Mouse (Mus musculus) mature B cell (primary cell): ENCODE data around the gene Taar7f.
"Not testable (repeated sequence)": the region's sequence is repeated elsewhere in the genome, so short reads cannot be mapped to it uniquely, and the experiment has no call there.

Source experiments
- in situ Hi-C: fragments of 300-500 bp; cut with MboI; formaldehyde crosslinking; loops from 2 replicates; pipeline ENCODE4 v1.14.3; 2019

Taar7f gene

DNA sequence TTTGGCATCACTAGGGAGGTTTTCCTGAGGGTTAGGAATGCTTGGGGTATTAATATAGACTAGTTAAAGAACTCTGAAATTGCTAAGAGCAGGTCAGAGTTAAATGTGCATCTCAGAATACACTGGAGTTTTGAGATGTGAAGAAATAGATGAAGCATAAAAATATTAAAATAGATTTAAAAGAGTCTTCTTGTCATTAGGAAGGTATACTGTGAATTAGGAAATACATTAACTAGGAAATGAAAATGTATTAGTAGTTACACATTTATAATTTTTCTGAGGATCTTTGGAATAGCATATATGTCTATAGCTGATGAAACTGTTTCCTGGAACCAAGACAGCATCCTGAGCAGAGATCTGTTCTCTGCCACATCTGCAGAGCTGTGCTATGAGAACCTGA lies at the start of gene Taar7f:
Gene Taar7f, plus strand, starts transcription at position 301 of the 400 bp plus-strand sequence.
- in situ Hi-C loops: no loop called here

DNA sequence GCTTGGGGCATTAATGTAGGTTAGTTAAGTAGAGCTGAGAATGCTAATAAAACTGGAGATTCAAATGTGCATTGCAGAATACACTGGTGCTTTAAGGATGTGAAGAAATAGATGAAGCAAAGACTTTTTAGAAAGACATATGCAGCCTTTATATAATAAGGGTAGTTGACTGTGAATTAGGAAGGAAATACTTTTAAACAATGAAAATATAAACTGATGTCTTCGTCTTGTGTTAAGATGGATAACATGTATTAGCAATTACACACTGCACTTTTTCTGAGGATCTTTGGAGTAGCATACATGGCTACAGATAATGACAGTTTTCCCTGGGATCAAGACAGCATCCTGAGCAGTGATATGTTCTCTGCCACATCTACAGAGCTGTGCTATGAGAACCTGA lies 49.7 kb upstream of the Taar7f start, which contains the start of gene Taar7b:
Gene Taar7b, plus strand, starts transcription at position 301 of the 400 bp plus-strand sequence.
- in situ Hi-C loops: no loop called here

- in situ Hi-C loops: no loop called here
These were observed 42.9 kb upstream of the Taar7f start for GRCm38 (mm10) chr10:24006442-24006841.

- in situ Hi-C loops: no loop called here
These were observed 42.3 kb upstream of the Taar7f start for GRCm38 (mm10) chr10:24007034-24007433.

DNA sequence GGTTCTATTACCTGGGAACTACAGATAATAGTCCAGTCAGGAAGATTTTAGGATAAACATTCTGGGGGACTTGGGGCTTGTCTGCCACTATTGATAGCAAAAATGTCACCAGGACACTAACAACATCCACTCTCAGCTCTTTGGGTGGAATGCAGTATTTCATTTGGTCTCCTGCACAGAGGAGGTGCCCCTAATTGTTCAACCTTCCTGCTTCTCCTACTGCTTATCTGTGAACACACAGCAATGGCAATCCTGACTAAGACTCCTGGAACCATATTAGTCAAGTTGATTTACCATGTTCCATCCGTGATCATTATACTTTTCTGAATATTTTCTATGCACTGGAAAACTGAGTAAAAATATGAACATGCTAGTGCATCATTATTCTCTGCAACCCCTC lies 41.2 kb upstream of the Taar7f start:
- in situ Hi-C loops: no loop called here

- in situ Hi-C loops: no loop called here
These were observed 22.4 kb upstream of the Taar7f start, which contains the start of gene Taar7d for GRCm38 (mm10) chr10:24026922-24027321. Taar7d (plus strand) TSS chr10:24027222.

GRCm38 (mm10) chr10:24031347-24031746 lies 18.0 kb upstream of the Taar7f start:
- in situ Hi-C loops: no loop called here

DNA sequence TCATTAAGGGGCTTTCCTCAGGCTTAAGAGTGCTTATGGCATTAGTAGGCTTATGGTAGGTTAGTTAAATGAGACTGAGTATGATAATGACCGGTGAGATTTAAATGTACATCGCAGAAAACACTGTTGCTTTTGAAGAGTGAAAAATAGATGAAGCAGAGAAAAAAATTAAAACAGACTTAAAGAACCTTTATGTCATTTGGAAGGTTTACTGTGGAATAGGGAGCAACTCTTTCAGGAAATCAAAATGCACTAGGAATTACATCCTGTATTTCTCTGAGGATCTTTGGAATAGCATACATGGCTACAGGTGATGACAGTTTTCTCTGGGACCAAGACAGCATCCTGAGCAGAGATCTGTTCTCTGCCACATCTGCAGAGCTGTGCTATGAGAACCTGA lies 12.0 kb upstream of the Taar7f start, which contains the start of gene Taar7e:
Gene Taar7e, plus strand, starts transcription at position 301 of the 400 bp plus-strand sequence.
- in situ Hi-C loops: no loop called here

GRCm38 (mm10) chr10:24040120-24040869 lies 9.0 kb upstream of the Taar7f start:
- in situ Hi-C loops: no loop called here

- in situ Hi-C loops: no loop called here
These were observed 2.7 kb downstream of the Taar7f start for GRCm38 (mm10) chr10:24052039-24052438.

- in situ Hi-C loops: no loop called here
These were observed 9.7 kb downstream of the Taar7f start for GRCm38 (mm10) chr10:24058986-24059385.

DNA sequence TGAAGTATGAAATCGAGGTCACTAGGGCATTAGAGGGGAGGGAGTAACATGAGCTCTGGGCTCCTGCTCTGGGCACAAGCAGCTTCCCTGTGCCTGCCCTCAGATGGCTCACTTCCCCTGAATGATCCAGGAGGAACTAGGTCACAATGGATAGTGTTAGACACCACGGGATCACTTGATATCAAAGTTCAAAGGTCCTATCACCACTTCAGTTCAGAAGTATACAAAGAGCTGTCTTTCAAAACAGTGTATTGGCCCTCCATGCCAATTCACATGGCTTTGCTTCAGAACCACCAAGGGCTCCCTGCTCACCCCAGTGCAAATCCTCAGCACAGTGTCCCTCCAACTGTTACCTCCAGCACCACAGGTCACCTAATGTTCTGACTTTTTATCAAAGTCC lies 25.4 kb downstream of the Taar7f start:
- in situ Hi-C loops: not testable (repeated sequence)

DNA sequence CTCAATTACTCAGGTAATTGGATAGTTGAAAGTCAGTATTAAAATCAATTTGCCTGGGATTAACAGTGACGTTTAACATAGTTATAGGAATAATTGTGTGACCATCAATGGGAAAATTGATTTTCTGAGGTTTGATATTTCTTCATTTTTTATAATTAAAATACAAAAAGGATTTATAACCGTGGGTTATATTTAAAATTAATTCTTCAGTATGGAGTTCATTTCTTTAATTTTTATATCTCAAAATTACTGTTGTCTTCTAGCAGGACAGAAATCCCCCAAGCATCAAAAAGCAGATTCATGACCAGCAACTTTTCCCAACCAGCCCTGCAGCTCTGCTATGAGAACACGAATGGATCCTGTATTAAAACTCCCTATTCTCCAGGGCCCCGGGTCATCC lies 26.9 kb downstream of the Taar7f start, which contains the start of gene Taar8a:
Gene Taar8a, plus strand, starts transcription at position 301 of the 400 bp plus-strand sequence.
- in situ Hi-C loops: not testable (repeated sequence)

DNA sequence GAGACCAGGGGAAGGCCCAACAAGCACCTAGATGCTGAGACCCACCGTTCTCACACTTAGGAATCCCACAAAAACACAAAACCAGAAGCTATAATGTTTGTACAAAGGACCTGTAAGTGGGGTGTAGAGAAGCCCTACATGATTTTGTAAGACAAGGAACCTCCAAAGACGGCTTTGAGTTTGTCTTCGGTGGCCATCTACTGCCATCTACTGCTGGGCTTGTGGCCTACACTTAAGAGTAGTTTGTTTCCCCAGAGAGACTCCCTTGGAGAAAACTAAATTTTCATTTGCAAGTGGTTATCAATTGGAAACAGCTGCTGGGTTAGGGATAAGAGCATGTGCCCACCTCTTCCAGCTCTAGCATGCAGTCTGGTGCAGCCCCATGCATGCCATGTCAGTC lies 30.9 kb downstream of the Taar7f start:
- in situ Hi-C loops: no loop called here

DNA sequence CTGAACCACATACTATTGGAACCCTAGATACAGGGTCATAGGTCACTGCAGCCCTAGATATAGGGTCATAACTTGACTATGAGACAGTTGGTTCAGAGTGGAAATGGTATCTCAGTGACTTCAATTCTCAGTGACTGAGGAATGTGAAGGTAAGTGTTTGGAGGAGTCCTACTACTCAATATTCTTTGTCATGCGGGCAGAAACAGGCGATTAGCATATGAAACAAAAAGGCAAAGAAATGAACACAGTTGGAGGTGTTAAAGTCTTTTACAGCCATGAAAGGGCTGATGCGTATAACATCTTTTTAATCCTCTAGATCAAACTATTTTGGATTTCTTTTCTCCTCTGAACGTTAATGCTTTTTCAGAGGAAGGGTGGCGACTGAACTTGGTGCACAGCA lies 36.6 kb downstream of the Taar7f start:
- in situ Hi-C loops: no loop called here

GRCm38 (mm10) chr10:24086555-24086954 lies 37.2 kb downstream of the Taar7f start:
- in situ Hi-C loops: no loop called here

- in situ Hi-C loops: no loop called here
These were observed 37.9 kb downstream of the Taar7f start for GRCm38 (mm10) chr10:24087168-24087567.

DNA sequence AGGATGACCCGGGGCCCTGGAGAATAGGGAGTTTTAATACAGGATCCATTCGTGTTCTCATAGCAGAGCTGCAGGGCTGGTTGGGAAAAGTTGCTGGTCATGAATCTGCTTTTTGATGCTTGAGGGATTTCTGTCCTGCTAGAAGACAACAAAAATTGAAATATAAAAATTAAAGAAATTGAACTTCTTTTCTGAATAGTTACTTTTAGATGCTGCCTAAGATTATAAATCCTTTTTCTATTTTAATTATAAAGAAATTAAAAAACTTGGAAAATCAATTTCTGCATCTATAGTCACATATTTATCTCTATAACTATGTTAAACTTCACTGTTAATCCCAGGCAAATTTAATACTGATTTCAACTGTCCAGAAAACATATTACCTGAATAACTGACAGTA lies 42.9 kb downstream of the Taar7f start, which contains the start of gene Taar8b:
Gene Taar8b, minus strand, starts transcription at position 101 of the 400 bp plus-strand sequence.
- in situ Hi-C loops: no loop called here

- in situ Hi-C loops: not testable (repeated sequence)
These were observed 47.7 kb downstream of the Taar7f start for GRCm38 (mm10) chr10:24097010-24097409.
